Mouse (Mus musculus): Measurements from ENCODE around the gene Arfip1.

DNA sequence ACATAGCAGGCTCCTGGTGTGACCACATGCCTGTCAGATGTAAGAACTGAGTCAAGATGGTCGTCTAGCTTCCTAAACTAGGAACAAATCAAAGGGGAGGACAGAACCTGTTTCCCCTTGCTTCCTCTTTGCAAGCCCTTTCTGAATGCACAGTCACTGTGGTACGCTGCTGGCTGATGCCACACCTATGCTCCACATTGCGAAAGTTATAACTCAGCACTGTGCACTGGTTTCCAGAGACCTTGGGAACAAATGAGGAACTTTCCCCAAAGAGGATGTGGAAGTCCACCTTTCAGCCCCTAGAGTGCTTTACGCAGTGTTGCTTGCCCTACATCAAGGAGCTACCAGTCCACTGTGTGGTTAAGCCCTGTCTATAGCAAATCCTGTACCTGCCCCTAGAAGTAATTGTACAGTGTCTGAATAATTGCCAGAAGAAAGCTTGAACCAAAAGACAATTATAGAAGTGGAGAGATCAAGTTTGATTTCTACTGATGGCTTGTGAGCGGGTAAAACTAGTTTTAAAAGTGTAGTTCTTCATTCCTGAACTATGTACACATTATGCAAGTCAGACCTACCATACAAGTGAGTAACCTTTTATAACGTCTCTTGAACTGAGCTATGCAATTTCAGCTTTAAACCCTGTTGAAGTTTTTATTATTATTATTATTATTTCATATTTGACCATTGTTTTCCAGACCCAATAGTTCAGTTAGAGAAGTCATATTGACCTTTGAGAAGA, 15.7 kb upstream of the Arfip1 start:
- no peak for TF ChIP-seq CTCF (IDR thresholded peaks at IDR 0.05; ENCODE audit: low read depth)
- TF ChIP-seq EP300 (optimal IDR thresholded peaks at IDR 0.05): no peak
